Mouse (Mus musculus) left cerebral cortex, adult 2 months (tissue): Measurements from ENCODE around the gene Itpr3. TPM values are rescaled to one million over a fixed set of nuclear protein-coding genes. Genes with fewer than 3 reads are reported as not detected.

Experiments
- DNase-seq, 2 experiments: peaks; one replicate each; pipeline ENCODE4 v3.0.0; 2021 to 2022; ENCODE audit warnings: low spot score in 2 of 2, mixed read lengths in 1 of 2; ENCODE audit errors: extremely low spot score in 1 of 2
- H3K27ac ChIP-seq: fragments of 200-600 bp; 2 replicates; pipeline ENCODE4 v1.8.1; 2022
- H3K4me3 ChIP-seq: fragments of 200-600 bp; 2 replicates; pipeline ENCODE4 v1.8.1; 2022
- CTCF ChIP-seq: fragments of 200-600 bp; IDR thresholded peaks from 2 replicates; pipeline ENCODE4 v1.8.1; 2022; ENCODE audit warnings: antibody characterized with exemption, mild to moderate bottlenecking, moderate library complexity
- intact Hi-C: fragments of 180-260 bp; cut with DNase I; formaldehyde crosslinking; loops from one replicate; pipeline ENCODE4 v1.15.1; 2025
- total RNA-seq, 2 experiments: library from RNA; stranded (reverse); gene quantifications; 2 replicates each; pipeline ENCODE4 v1.2.3; 2021

Gene Itpr3
- total RNA-seq, 2 experiments from 2014 or later, result 2.2 to 3.3 TPM

- Histone ChIP-seq H3K27ac (no peak overlapping the region), H3K4me3 (no peak overlapping the region)
- no peak for TF ChIP-seq CTCF
- intact Hi-C loops, result no loop called here
- no peak for DNase-seq
Observed at GRCm38 (mm10) chr17:27105698-27106470, 48.8 kb downstream of the Itpr3 start.

DNA sequence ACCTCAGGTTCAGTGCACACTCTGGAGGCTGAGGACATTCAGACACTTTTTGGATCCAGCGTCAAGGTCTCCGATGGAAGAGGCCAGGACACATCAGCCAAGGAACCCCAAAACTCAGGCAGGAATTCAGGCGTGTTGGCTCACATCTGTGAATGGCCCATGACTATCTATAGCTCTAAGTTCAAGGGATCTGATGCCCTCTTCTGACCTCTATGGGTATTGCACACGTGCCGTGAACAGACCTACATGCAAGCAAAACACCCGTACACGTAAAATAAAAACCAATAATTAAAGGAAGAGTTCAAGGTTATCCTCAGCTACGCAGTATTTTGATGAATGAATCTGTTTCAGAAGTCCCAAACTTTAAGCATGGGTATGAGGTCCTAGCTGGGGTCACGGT lies 49.6 kb downstream of the Itpr3 start:
- Histone ChIP-seq H3K27ac (no peak overlapping the region), H3K4me3 (no peak overlapping the region)
- TF ChIP-seq CTCF, result peak; percentile 37
- DNase-seq, result no peak
- intact Hi-C loops, result no loop called here

DNA sequence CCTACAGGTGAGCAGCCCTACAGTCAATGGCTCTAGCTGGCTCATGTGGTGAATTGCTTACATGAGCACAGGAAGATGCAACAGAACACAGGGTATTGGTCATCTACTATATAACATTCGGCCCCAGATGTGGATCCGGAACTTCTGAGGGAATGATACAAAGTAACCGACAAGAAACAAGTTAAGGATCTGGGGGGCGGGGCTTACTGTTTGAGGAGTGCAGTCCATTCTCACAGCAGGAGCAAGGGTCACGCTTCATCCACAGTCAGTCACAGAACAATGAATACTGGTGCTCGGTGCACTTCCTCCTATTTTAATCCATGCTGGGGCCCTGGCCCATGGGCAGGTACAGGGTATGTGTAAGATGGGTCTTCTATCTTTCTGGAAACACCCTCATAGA lies 50.8 kb downstream of the Itpr3 start:
- no peak for DNase-seq
- Histone ChIP-seq H3K27ac (no peak overlapping the region), H3K4me3 (no peak overlapping the region)
- intact Hi-C loops, result no loop called here
- no peak for TF ChIP-seq CTCF

DNA sequence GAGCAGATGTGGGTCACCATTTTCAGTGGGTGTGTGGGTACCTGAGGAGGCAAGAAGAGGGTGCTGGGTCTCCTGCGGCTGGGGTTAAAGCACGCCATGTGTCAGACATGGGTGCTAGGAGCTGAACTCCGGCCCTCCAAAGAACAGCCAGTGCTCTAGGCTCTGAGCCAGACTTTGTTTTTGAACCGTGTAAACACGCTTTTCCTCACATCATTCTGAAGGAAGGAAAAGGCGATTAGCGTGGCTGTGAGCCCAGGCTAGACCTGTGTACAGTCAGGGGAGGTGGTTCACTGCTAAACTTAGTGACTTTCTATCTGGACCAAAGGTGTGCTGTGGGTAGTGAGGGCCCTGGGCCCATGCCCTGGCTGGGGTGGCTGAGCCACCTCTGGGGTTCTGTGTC lies 53.0 kb downstream of the Itpr3 start:
- Histone ChIP-seq H3K4me3 (no peak overlapping the region), H3K27ac (no peak overlapping the region)
- intact Hi-C loops, result no loop called here
- no peak for TF ChIP-seq CTCF
- no peak for DNase-seq

- H3K4me3 ChIP-seq, result no peak overlapping the region
- no peak; the same call in 1 of the 2 replicates for TF ChIP-seq CTCF
Observed at GRCm38 (mm10) chr17:27118676-27119539, 61.8 kb downstream of the Itpr3 start.

DNA sequence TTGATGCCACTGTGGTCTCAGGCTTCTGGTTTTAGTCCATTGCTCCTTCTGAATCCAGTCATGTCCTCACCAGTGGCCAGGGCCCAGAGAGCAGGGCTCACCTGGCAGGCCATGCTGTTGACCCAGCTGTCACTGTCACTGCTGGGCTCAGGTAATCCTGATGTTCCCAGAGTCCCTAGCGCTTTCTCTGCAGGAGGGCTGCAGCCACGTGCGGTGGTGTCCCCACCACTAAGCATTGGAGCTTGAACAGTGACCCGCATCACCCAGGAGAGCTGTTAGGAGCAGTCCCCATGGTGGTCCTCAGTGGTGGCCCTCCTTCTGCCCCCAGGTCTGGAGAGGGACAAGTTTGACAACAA lies 62.4 kb downstream of the Itpr3 start:
- no peak for DNase-seq
- no peak overlapping the region for H3K4me3 ChIP-seq
- intact Hi-C loops, result no loop called here
- TF ChIP-seq CTCF, result no peak
- H3K27ac ChIP-seq, result no peak overlapping the region

More at GRCm38 (mm10) chr17:27118676-27119539, 61.8 kb downstream of the Itpr3 start:
- intact Hi-C loops, result no loop called here
- H3K27ac ChIP-seq, result no peak overlapping the region
- DNase-seq, result no peak

GRCm38 (mm10) chr17:27119954-27120353 lies 62.9 kb downstream of the Itpr3 start:
- no peak overlapping the region for H3K27ac ChIP-seq
- no peak overlapping the region for H3K4me3 ChIP-seq
- TF ChIP-seq CTCF, result no peak
- DNase-seq, result no peak
- intact Hi-C loops, result no loop called here

DNA sequence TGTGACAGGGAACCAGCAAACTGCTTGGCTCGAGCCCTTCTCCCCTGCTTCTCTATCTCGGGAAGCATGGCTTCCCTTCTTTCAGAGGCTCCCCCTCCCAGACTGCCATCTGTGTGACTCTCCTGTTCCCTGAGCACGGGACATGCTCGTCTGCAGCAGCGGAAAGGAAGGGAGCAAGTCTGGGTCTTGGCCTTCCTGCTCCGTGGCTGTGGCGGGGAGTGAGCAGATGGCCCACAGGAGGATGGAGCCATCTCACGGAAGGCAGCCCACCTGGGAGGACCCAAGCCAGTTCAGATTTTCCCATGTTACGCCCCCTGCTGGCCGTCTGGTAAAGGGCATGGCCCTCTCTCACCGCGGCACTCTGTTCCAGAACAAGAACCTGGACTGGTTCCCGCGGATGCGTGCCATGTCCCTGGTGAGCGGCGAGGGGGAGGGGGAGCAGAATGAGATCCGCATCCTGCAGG lies 63.5 kb downstream of the Itpr3 start:
- peak; percentile 80 for TF ChIP-seq CTCF
- DNase-seq, result peak; percentile 67 to 68
- H3K4me3 ChIP-seq, result no peak overlapping the region
- peak overlapping the region; percentile 16; the same call in 1 of the 2 replicates for H3K27ac ChIP-seq
- intact Hi-C loops, result no loop called here

GRCm38 (mm10) chr17:27121266-27121665 lies 64.2 kb downstream of the Itpr3 start:
- H3K27ac ChIP-seq, result peak overlapping the region; percentile 2
- intact Hi-C loops, result no loop called here
- no peak; the same call in 1 of the 2 replicates for TF ChIP-seq CTCF
- H3K4me3 ChIP-seq, result no peak overlapping the region
- no peak for DNase-seq

- DNase-seq, result no peak
- intact Hi-C loops, result no loop called here
- no peak for TF ChIP-seq CTCF
Observed at GRCm38 (mm10) chr17:27121781-27122180, 64.7 kb downstream of the Itpr3 start.

GRCm38 (mm10) chr17:27122701-27123100 lies 65.6 kb downstream of the Itpr3 start:
- Histone ChIP-seq H3K4me3 (no peak overlapping the region), H3K27ac (no peak overlapping the region)
- no peak for TF ChIP-seq CTCF
- DNase-seq, result no peak
- intact Hi-C loops, result no loop called here

More at GRCm38 (mm10) chr17:27121781-27122180, 64.7 kb downstream of the Itpr3 start:
- Histone ChIP-seq H3K4me3 (no peak overlapping the region), H3K27ac (no peak overlapping the region)

DNA sequence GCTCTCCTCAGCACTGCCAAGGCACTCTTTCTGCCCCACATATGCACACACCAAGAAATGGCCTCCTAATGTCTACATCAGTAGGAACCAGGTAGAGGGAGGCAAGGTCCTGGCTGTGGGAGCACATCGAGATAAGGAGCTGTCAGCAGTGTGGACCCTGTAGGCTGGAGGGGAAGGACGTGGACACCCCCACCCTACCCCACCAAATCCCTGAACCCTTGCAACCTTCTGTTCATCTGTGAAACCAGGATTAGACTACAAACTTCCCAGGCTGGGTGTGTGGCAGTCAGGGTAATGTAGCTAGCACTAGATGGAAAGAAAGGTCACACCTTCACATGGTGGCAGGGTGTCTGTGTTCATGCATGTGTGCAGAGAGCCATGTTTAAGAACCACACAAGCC lies 66.0 kb downstream of the Itpr3 start:
- TF ChIP-seq CTCF, result no peak
- DNase-seq, result no peak
- intact Hi-C loops, result no loop called here
- Histone ChIP-seq H3K27ac (no peak overlapping the region), H3K4me3 (no peak overlapping the region)
